Mouse (Mus musculus): Measurements from ENCODE around the gene Srrm2.

Srrm2 gene

GRCm38 (mm10) chr17:23853292-23853691 lies 63.0 kb downstream of the Srrm2 start:
- DNase-seq (ENCODE audit: low read depth in 2 of 2, low spot score in 2 of 2): no peak

GRCm38 (mm10) chr17:23854229-23854765 lies 64.0 kb downstream of the Srrm2 start:
- DNase-seq (ENCODE audit: low read depth in 2 of 2, low spot score in 2 of 2): no peak

GRCm38 (mm10) chr17:23857193-23857592 lies 66.9 kb downstream of the Srrm2 start:
- DNase-seq (ENCODE audit: low read depth in 2 of 2, low spot score in 2 of 2): no peak

- DNase-seq (ENCODE audit: low read depth in 2 of 2, low spot score in 2 of 2): no peak
Measured at GRCm38 (mm10) chr17:23857913-23858312, 67.6 kb downstream of the Srrm2 start.

- no peak for DNase-seq (ENCODE audit: low read depth in 2 of 2, low spot score in 2 of 2)
Measured at GRCm38 (mm10) chr17:23862926-23863325, 72.6 kb downstream of the Srrm2 start.

- DNase-seq (ENCODE audit: low read depth in 2 of 2, low spot score in 2 of 2): no peak
Measured at GRCm38 (mm10) chr17:23867756-23868155, 77.4 kb downstream of the Srrm2 start, which contains the start of gene Prss21. Gene Prss21, plus strand, starts transcription at chr17:23868056.

GRCm38 (mm10) chr17:23868513-23868912 lies 78.2 kb downstream of the Srrm2 start:
- DNase-seq (ENCODE audit: low read depth in 2 of 2, low spot score in 2 of 2): no peak
